Mouse (Mus musculus) thymus, adult 2 months (tissue): ENCODE results near the gene Suclg2. TPM values are rescaled to one million over a fixed set of nuclear protein-coding genes. Genes with fewer than 3 reads are reported as not detected.

ENCODE experiments used
- DNase-seq: peaks from one replicate; pipeline ENCODE4 v3.0.0; 2021
- H3K27ac ChIP-seq: fragments of 200-500 bp; 2 replicates; pipeline ENCODE4 v1.5.1; 2012; ENCODE audit warnings: low read length, control low read depth; ENCODE audit not compliant: control insufficient read depth, insufficient read depth
- H3K27me3 ChIP-seq: fragments of 200-500 bp; 2 replicates; pipeline ENCODE4 v1.6.1; 2012; ENCODE audit warnings: mild to moderate bottlenecking, low read length, moderate library complexity, mixed read lengths; ENCODE audit not compliant: control insufficient read depth, insufficient read depth
- H3K36me3 ChIP-seq: fragments of 200-500 bp; 2 replicates; pipeline ENCODE4 v1.6.1; 2012; ENCODE audit warnings: mild to moderate bottlenecking, low read length, moderate library complexity; ENCODE audit not compliant: control insufficient read depth, insufficient read depth
- H3K4me1 ChIP-seq: fragments of 200-500 bp; replicated peaks from 2 replicates; pipeline ENCODE4 v1.6.1; 2012; ENCODE audit warnings: low read length; ENCODE audit not compliant: control insufficient read depth, insufficient read depth
- H3K4me3 ChIP-seq: fragments of 200-500 bp; 2 replicates; pipeline ENCODE4 v1.5.1; 2012; ENCODE audit warnings: mild to moderate bottlenecking, low read length, control low read depth, moderate library complexity; ENCODE audit not compliant: control insufficient read depth, insufficient read depth
- CTCF ChIP-seq: fragments of 200-500 bp; IDR thresholded peaks from 2 replicates; pipeline ENCODE4 v1.5.1; 2012; ENCODE audit warnings: mild to moderate bottlenecking, control low read depth, low read length, moderate library complexity, borderline replicate concordance; ENCODE audit not compliant: control insufficient read depth, poor library complexity, insufficient read depth; ENCODE audit errors: extremely low read depth
- POLR2A ChIP-seq: fragments of 200-500 bp; IDR thresholded peaks from 2 replicates; pipeline ENCODE4 v1.6.1; 2012; ENCODE audit warnings: mild to moderate bottlenecking, low read length, control low read depth, moderate library complexity; ENCODE audit not compliant: control insufficient read depth, poor library complexity, insufficient read depth; ENCODE audit errors: extremely low read depth
- WGBS: fragments of 180-500 bp; shearing (Covaris S2); methylation state at CpG from one replicate; pipeline ENCODE4 v1.1.7; 2018; 5-methylcytosine and 5-hydroxymethylcytosine counted together
- polyA plus RNA-seq: library from polyadenylated mRNA; depleted of rRNA; stranded (reverse); fragments of >200 nt; gene quantifications from 2 replicates; pipeline ENCODE4 v1.2.3, GENCODE M21; 2012

Gene Suclg2
- polyA plus RNA-seq, 1 experiment = 8.7 TPM

DNA sequence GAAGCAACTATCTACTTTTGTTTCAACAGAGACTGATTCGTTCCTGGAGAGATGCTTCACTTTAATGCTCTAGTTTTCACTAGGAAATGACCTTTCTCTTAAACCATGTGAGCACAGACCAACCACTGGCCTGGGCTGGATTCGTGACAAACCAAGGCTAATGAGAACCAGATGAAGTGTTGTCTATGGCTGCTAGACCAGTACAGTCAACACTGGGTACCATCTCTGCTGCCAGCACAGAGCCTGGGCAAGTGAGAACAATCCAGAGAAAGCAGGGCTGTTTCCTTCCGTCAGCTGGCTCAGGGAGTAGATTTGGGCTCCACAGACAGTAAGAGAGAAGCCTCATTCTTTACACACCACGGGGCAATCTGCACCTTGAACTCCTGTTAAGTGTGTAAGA is 143.1 kb downstream of the Suclg2 start:
- H3K27me3 ChIP-seq = no peaks in the 10 kb centered on the region
- DNase-seq = no peak
- 86% methylated on average over 4 of the region's 4 CpGs for WGBS

DNA sequence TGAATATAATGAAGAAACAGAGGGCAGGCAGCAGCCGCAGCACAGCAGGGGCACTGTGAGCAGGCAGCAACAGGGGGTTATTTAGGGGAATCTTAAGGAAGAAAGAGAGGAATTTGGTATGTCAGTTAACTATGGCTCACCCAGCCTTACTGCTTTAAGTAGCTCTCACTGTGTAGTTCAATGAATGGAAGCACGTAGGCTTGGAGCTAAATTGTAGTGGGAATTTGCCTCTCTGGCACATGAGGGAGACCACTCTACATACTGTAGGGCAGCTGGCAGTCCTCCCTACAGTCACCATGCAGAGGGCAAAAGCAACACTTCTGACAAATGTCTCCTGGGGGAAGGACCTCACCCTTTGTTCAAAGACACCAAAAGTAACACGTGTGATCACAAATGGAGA is 143.7 kb downstream of the Suclg2 start:
- H3K4me1 ChIP-seq = no peaks in the 10 kb centered on the region
- no peak for TF ChIP-seq POLR2A
- TF ChIP-seq CTCF = no peak
- H3K4me3 ChIP-seq = no peak overlapping the region
- no peaks in the 10 kb centered on the region for H3K27me3 ChIP-seq
- 95% methylated on average over 3 of the region's 3 CpGs for WGBS
- H3K36me3 ChIP-seq = no peaks in the 10 kb centered on the region
- H3K27ac ChIP-seq = no peak overlapping the region
- no peak for DNase-seq

More for the DNA sequence above, 143.1 kb downstream of the Suclg2 start:
- no peak overlapping the region for H3K27ac ChIP-seq
- no peaks in the 10 kb centered on the region for H3K36me3 ChIP-seq
- H3K4me1 ChIP-seq = no peaks in the 10 kb centered on the region
- H3K4me3 ChIP-seq = no peak overlapping the region
- TF ChIP-seq POLR2A = no peak
- no peak for TF ChIP-seq CTCF

DNA sequence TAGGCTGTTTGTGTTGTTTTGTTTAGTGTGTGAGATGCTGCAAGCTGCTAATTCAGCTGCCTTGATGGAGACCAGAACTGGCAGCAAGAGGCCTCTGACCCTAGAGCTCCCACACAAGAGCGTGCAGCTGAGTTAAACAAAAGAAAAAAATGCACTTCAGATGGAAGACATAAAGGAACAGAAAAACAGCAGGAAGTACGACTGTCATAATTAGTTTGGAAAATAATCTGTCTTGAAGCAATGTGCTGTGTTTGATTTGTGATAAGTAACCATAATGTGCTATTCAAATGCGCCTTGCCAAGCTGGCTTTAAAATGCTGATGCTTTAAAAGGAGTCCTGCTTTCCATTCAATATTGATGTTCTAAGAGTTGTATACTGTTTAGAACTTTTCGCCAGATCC is 144.2 kb downstream of the Suclg2 start:
- Histone ChIP-seq H3K4me1 (no peaks in the 10 kb centered on the region), H3K4me3 (no peak overlapping the region), H3K27ac (no peak overlapping the region), H3K36me3 (no peaks in the 10 kb centered on the region), H3K27me3 (no peaks in the 10 kb centered on the region)
- TF ChIP-seq CTCF (no peak), POLR2A (no peak)
- no peak for DNase-seq
- 97% methylated on average over 4 of the region's 4 CpGs for WGBS

DNA sequence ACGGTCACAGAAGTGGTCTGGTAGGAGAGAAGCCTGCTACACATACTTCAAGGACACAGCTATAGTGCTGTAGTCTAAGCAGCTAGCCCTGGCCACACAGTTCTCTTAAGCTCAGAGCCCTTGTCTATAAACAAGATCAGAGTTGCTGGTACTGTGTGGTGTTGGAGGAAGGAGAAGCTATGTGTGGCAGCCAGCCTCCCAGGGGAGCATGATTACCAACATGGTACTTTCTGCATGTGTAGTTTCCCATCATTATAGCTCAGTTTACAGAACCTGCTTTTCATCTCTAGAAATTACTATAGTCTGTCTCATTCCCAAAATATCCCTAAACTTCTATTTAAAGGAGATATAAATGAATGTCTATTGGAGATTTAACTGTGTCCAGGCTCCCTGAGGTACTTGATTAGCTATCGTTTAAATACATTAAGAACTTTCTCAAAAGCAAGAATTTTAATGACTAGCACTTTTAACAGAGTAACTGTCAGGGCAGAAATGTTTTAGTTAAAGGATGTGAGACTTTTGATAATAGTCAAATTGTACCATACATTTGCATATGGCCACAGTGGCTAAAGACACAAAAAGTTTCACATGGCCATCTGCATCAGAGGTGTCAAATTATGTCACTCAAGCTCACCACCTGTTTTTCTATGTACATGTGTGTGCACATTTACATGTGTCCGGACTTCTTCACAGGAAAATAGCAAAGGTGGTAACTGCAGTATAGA is 145.4 kb downstream of the Suclg2 start:
- Histone ChIP-seq H3K27me3 (no peaks in the 10 kb centered on the region), H3K27ac (no peak overlapping the region), H3K4me3 (no peak overlapping the region), H3K4me1 (no peaks in the 10 kb centered on the region), H3K36me3 (no peaks in the 10 kb centered on the region)
- no peak for DNase-seq
- TF ChIP-seq CTCF (no peak), POLR2A (no peak)
- 96% methylated on average over 3 of the region's 3 CpGs for WGBS

DNA sequence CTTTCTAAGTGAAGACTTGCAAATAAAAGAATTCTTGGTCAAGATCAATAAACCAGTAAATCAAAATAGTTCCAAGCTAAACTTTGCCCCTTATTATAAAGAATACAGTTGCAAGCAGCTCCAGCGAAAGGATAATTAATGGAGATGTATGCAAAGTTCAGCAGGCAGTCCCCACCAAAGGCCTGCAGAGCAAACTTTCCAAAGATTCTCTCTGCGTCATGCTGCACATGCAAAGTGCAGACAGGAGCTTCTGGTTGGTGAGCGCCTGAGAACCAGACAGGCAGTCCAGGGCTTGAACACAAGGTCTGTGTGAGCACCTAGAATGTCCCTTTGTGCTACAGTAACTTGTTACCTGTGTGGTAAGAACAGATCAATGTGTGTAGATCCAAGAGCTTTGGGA is 147.0 kb downstream of the Suclg2 start:
- H3K27me3 ChIP-seq = no peaks in the 10 kb centered on the region
- 96% methylated on average over 3 of the region's 3 CpGs for WGBS
- H3K36me3 ChIP-seq = no peaks in the 10 kb centered on the region
- TF ChIP-seq POLR2A = no peak
- TF ChIP-seq CTCF = no peak
- H3K4me3 ChIP-seq = no peak overlapping the region
- H3K27ac ChIP-seq = no peak overlapping the region
- no peak for DNase-seq
- no peaks in the 10 kb centered on the region for H3K4me1 ChIP-seq

DNA sequence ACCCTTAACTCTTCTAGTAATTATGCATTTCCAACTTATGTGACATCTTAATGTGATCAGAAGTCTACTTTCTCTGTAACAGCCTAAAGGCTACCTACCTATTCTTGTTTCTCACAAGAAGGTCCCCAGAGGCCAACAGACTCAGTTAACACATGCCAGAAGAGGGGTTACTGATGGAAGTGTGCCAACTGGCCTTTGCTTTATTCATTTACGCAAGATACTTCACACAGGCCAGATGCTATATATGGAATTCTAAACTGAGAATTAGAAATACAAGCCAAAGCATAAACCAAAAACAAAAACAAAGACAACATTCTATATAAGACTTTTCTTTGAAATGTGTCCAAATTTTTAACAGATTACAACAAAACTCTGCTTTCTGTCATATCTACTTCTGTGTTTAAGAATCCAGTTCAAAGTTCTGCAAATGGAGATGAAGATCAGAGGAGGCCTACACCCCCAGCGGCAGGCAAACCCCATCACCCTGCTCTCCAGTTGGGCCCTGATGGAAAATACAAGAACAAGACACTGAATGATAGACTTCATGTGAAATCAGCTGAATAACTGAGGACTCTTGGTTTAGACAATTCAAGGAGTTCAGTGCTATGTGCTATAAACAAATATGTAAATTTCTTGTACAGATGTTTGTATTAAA is 155.1 kb downstream of the Suclg2 start:
- no peaks in the 10 kb centered on the region for H3K27me3 ChIP-seq
- DNase-seq = no peak
- H3K4me1 ChIP-seq = no peaks in the 10 kb centered on the region
- no peak overlapping the region for H3K27ac ChIP-seq
- no peak overlapping the region for H3K4me3 ChIP-seq
- 96% methylated on average over 2 of the region's 2 CpGs for WGBS
- TF ChIP-seq CTCF = no peak
- TF ChIP-seq POLR2A = no peak
- no peaks in the 10 kb centered on the region for H3K36me3 ChIP-seq

DNA sequence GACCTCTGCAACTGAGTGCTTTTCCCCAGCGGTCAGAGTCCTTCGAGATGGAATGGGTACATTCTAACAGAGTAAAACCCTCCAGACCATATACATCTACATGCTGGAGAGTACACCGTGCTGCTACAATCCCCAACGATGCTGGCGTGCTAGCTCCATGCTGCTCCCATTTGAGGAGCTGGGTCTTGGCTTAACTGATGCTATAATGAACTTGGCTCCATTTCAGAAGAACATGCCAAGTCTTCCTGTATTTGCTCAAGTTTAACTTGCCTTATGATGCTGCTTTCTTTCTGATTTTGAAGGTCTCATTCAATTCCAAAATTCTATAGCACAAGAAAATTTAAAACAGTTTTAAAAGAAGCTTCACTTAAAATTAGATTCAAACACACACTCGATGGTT is 162.3 kb downstream of the Suclg2 start:
- WGBS = 95% methylated on average over 6 of the region's 6 CpGs
- TF ChIP-seq CTCF (no peak), POLR2A (no peak)
- H3K27me3 ChIP-seq = no peaks in the 10 kb centered on the region
- no peak overlapping the region for H3K4me3 ChIP-seq
- DNase-seq = no peak
- H3K4me1 ChIP-seq = no peaks in the 10 kb centered on the region
- H3K36me3 ChIP-seq = no peaks in the 10 kb centered on the region
- H3K27ac ChIP-seq = no peak overlapping the region
